Mouse (Mus musculus) B cell, adult 2 months (primary cell): ENCODE data around the gene Il1rl2.
"Not testable (repeated sequence)": the region's sequence is repeated elsewhere in the genome, so short reads cannot be mapped to it uniquely, and the experiment has no call there.

Source experiments
- DNase-seq, 2 experiments: peaks; one replicate each; pipeline ENCODE4 v3.0.0; 2022

The Il1rl2 gene

GRCm38 (mm10) chr1:40324457-40324856, at the start of gene Il1rl2:
Gene Il1rl2, plus strand, starts transcription at chr1:40324610.
- peak; percentile 15 to 19 for DNase-seq

GRCm38 (mm10) chr1:40275285-40276013, 49.0 kb upstream of the Il1rl2 start:
- DNase-seq, result no peak

GRCm38 (mm10) chr1:40277944-40278343, 46.5 kb upstream of the Il1rl2 start:
- no peak for DNase-seq

- no peak for DNase-seq
Measured at GRCm38 (mm10) chr1:40278720-40279119, 45.7 kb upstream of the Il1rl2 start.

GRCm38 (mm10) chr1:40279182-40279743, 45.1 kb upstream of the Il1rl2 start:
- no peak for DNase-seq

GRCm38 (mm10) chr1:40281950-40282349, 42.5 kb upstream of the Il1rl2 start:
- no peak for DNase-seq

GRCm38 (mm10) chr1:40282394-40282793, 42.0 kb upstream of the Il1rl2 start:
- DNase-seq, result no peak

GRCm38 (mm10) chr1:40283995-40284394, 40.4 kb upstream of the Il1rl2 start:
- DNase-seq, result no peak

GRCm38 (mm10) chr1:40290489-40291255, 33.7 kb upstream of the Il1rl2 start:
- DNase-seq, result no peak

- no peak for DNase-seq
Measured at GRCm38 (mm10) chr1:40292231-40292630, 32.2 kb upstream of the Il1rl2 start.

- DNase-seq, result peak; percentile 34 to 43
Measured at GRCm38 (mm10) chr1:40293891-40294290, 30.5 kb upstream of the Il1rl2 start.

GRCm38 (mm10) chr1:40294824-40295223, 29.6 kb upstream of the Il1rl2 start:
- DNase-seq, result no peak

- no peak for DNase-seq
Measured at GRCm38 (mm10) chr1:40298053-40298452, 26.4 kb upstream of the Il1rl2 start.

- no peak for DNase-seq
Measured at GRCm38 (mm10) chr1:40303179-40303866, 21.1 kb upstream of the Il1rl2 start.

- not testable (repeated sequence) for DNase-seq
Measured at GRCm38 (mm10) chr1:40304321-40304720, 20.1 kb upstream of the Il1rl2 start.

GRCm38 (mm10) chr1:40306111-40306510, 18.3 kb upstream of the Il1rl2 start:
- peak; percentile 24 to 27 for DNase-seq

GRCm38 (mm10) chr1:40311123-40311522, 13.3 kb upstream of the Il1rl2 start:
- DNase-seq, result no peak

- no peak for DNase-seq
Measured at GRCm38 (mm10) chr1:40311625-40312024, 12.8 kb upstream of the Il1rl2 start.

GRCm38 (mm10) chr1:40314016-40314415, 10.4 kb upstream of the Il1rl2 start:
- no peak for DNase-seq

- DNase-seq, result no peak
Measured at GRCm38 (mm10) chr1:40317657-40318056, 6.8 kb upstream of the Il1rl2 start.

- DNase-seq, result no peak
Measured at GRCm38 (mm10) chr1:40321824-40322223, 2.6 kb upstream of the Il1rl2 start.

GRCm38 (mm10) chr1:40322543-40322942, 1.9 kb upstream of the Il1rl2 start:
- no peak for DNase-seq
